Mouse (Mus musculus) frontal cortex, postnatal 36 days (tissue): ENCODE data around the gene Fsd1.

Source experiments
- DNase-seq, 2 experiments: peaks; one replicate each; pipeline ENCODE4 v3.0.0; 2022; ENCODE audit warnings: low spot score in 2 of 2

The Fsd1 gene

GRCm38 (mm10) chr17:55963171-55963570 lies 23.1 kb upstream of the Fsd1 start:
- DNase-seq = no peak

GRCm38 (mm10) chr17:55964496-55964895 lies 21.8 kb upstream of the Fsd1 start:
- DNase-seq = no peak

GRCm38 (mm10) chr17:55964996-55965395 lies 21.3 kb upstream of the Fsd1 start:
- no peak for DNase-seq

- DNase-seq = no peak
Observed at GRCm38 (mm10) chr17:55967186-55967585, 19.1 kb upstream of the Fsd1 start.

- DNase-seq = no peak
Observed at GRCm38 (mm10) chr17:55968210-55968609, 18.1 kb upstream of the Fsd1 start.

- DNase-seq = peak in 1 of 2 experiments; percentile 54
Observed at GRCm38 (mm10) chr17:55969560-55969959, 16.7 kb upstream of the Fsd1 start.

GRCm38 (mm10) chr17:55969966-55970891 lies 16.1 kb upstream of the Fsd1 start, which contains the start of gene Shd:
TSS of gene Shd (plus strand) at chr17:55970467.
- peak in 1 of 2 experiments; percentile 36 for DNase-seq

- no peak for DNase-seq
Observed at GRCm38 (mm10) chr17:55971453-55971852, 14.9 kb upstream of the Fsd1 start.

- DNase-seq = peak; percentile 68 to 77
Observed at GRCm38 (mm10) chr17:55976255-55976862, 9.9 kb upstream of the Fsd1 start.

GRCm38 (mm10) chr17:55977301-55977700 lies 9.0 kb upstream of the Fsd1 start:
- DNase-seq = no peak

GRCm38 (mm10) chr17:55990278-55990898 lies 4.1 kb downstream of the Fsd1 start:
- DNase-seq = no peak

- no peak for DNase-seq
Observed at GRCm38 (mm10) chr17:55996007-55996406, 9.7 kb downstream of the Fsd1 start.

- no peak for DNase-seq
Observed at GRCm38 (mm10) chr17:55999794-56000499, 13.6 kb downstream of the Fsd1 start.

GRCm38 (mm10) chr17:56003000-56003399 lies 16.7 kb downstream of the Fsd1 start:
- no peak for DNase-seq

- DNase-seq = no peak
Observed at GRCm38 (mm10) chr17:56005415-56006061, 19.2 kb downstream of the Fsd1 start, which contains the start of the genes Stap2 and Mpnd. TSS of gene Stap2 (minus strand) at chr17:56005584. TSS of gene Mpnd (plus strand) at chr17:56005711.

- no peak for DNase-seq
Observed at GRCm38 (mm10) chr17:56006956-56007355, 20.6 kb downstream of the Fsd1 start.

- DNase-seq = no peak
Observed at GRCm38 (mm10) chr17:56007444-56008355, 21.4 kb downstream of the Fsd1 start.

- DNase-seq = peak; percentile 93 to 95
Observed at GRCm38 (mm10) chr17:56008356-56009087, 22.2 kb downstream of the Fsd1 start.
